Mouse (Mus musculus) lung, postnatal 36 days (tissue): Measurements from ENCODE around the gene Ccdc177.

ENCODE experiments used
- DNase-seq: peaks from one replicate; pipeline ENCODE4 v3.0.0; 2022; ENCODE audit warnings: mixed read lengths

Ccdc177 gene

GRCm38 (mm10) chr12:80734526-80735470, 25.7 kb downstream of the Ccdc177 start:
- no peak for DNase-seq

- DNase-seq: peak; percentile 66
These were observed 29.9 kb downstream of the Ccdc177 start for GRCm38 (mm10) chr12:80730567-80730966.

- DNase-seq: peak; percentile 84
These were observed 30.5 kb downstream of the Ccdc177 start for GRCm38 (mm10) chr12:80729758-80730530.

GRCm38 (mm10) chr12:80728814-80729213, 31.7 kb downstream of the Ccdc177 start:
- no peak for DNase-seq

GRCm38 (mm10) chr12:80728207-80728606, 32.3 kb downstream of the Ccdc177 start:
- DNase-seq: no peak

GRCm38 (mm10) chr12:80724853-80725559, 35.5 kb downstream of the Ccdc177 start:
- peak; percentile 90 for DNase-seq

GRCm38 (mm10) chr12:80721458-80721857, 39.0 kb downstream of the Ccdc177 start:
- no peak for DNase-seq

GRCm38 (mm10) chr12:80720507-80720906, 40.0 kb downstream of the Ccdc177 start:
- DNase-seq: no peak

- no peak for DNase-seq
These were observed 41.3 kb downstream of the Ccdc177 start for GRCm38 (mm10) chr12:80719141-80719540.

- DNase-seq: no peak
These were observed 44.6 kb downstream of the Ccdc177 start for GRCm38 (mm10) chr12:80715915-80716314.

- DNase-seq: no peak
These were observed 53.4 kb downstream of the Ccdc177 start for GRCm38 (mm10) chr12:80706915-80707604.

GRCm38 (mm10) chr12:80706208-80706914, 54.1 kb downstream of the Ccdc177 start:
- no peak for DNase-seq
